Mouse (Mus musculus) left cerebral cortex, adult 11 months (tissue): Measurements from ENCODE around the gene Cwc25.
A peak's percentile ranks its signal among the peaks of the same experiment; 100 is the strongest.

Experiments
- DNase-seq: peaks from one replicate; pipeline ENCODE4 v3.0.0; 2022; ENCODE audit warnings: low spot score

The Cwc25 gene

DNA sequence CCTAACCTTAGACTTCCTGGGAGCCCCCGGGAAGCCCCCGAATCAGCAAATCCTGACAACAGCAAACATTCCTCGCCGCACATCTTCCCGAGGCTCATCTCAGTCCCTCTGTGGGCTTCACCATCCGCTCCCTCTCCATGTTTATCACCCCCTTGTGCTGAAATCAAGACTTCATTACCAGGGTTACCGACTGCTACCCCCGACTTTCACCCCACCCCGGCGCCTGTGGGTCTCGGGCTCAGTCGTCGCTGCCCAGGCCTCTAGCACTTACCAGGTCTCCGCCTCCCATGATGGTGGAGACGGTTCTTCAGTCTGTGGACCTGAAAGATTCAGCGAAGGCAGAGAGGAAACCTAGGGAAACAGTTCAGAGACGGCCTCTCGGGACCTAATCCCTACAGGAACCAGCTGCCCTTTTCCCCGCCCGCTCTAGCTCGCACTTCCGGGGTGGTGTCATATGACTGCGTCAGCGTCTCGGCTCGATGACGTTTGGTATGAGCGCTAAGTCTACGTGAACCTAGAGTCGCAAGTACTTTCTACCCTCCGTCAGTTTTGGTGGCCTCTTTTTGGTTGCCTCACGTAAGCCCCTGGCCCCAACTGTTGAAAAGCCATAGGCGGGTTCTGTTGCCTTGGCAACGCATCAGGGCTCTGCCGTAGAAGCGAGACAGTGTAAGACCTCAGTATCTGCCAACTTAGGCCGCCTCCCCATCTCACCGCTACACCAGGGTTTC is at the start of gene Cwc25:
Cwc25 (minus strand) TSS at position 403 of the 728 bp plus-strand sequence.
- peak; percentile 94 for DNase-seq

DNA sequence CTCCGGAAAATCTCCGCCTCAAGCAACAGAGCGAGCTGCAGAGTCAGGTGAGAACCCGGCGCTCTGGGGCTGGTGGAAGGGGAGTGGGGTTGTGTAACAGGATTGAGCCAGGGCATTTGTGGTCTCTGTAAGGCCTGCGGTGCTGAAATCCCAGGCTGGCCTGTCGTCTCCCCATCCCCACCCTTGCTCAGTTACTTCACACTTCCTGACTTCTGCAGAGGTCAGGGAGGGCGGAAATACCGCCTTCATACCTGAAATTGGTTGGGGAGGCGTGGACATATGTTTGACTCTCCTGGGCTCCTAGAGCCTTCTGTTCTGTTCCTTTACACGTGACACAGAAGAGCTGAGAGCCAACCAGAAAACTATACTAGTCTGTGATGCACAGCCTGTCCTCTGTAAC is 49.4 kb upstream of the Cwc25 start:
- no peak for DNase-seq

DNA sequence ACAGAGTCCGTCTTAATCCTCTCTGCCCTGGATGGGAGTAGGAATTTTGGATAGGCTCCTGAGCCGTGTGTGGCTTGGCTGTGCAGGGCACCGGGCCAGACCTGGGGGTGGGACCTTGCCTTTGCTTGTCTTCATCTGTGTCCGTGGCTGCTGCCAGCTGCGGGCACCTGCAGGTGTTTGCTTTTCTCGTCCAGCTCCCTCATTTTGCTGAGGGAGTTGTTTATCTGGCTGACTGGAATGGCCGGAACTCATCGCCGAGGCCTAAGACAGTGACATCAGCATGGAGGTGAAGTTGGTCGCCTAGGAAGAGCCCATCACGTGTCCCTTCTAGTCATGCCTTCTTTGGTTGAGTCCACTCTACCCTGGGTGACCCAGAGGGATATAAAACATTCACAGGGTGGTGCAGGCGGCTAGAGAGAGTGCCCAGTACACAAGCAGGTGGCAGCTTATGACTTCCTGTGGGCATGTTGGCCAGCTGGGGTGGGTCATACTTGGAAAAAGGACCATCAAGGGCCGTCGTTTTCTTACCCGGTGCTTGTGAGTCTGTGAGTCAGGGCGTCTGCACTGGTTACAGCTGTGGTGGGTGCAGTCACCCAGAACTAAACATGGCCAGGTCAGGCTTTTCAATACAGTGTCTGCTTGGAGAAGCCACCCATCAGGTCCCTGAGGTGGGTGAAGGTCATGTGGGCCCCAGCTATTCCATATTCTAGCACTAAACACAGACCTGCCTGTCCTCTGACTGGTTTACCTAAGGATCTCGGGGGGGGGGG is 47.6 kb upstream of the Cwc25 start:
- DNase-seq: no peak

DNA sequence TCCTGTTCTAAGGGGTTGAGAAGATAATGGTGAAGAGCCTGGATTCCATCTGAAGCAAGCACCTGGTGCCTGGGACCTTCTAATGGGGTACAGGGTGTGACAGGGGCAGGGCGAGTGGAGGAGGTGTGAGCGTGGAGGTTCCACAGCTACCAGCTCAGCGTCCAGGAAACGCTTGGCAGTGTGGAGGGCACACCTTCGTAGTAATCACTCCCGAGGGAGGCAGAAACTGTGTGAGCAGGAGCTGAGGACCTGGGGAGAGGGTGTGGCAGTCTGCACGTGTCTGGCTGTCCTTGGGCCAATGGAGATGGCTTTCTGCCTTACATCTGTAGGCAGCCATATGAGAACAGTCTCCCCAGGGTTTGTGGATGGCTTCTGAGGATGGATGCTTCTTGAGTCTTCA is 46.7 kb upstream of the Cwc25 start:
- no peak for DNase-seq

DNA sequence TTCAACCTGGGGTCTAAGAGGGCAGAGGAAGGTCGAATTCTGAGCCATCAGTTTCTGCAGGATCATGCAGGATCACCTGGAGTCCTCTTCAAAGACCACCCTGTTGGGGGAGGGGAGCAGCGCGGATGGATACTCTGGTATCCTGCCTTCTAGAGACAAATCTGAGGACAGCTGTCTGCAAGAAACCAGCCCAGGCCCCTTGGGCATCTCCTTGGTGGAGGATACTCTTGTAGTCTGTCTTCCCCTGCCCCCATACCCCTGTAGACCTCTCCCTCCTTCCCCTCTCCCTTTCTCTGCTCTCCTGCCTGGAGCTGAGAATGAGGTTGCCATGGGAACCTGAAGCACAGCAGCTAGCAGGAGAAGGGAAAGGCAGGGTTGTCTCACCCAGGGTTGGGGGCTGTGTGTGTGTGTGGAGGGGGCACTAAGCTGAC is 46.1 kb upstream of the Cwc25 start:
- DNase-seq: no peak

DNA sequence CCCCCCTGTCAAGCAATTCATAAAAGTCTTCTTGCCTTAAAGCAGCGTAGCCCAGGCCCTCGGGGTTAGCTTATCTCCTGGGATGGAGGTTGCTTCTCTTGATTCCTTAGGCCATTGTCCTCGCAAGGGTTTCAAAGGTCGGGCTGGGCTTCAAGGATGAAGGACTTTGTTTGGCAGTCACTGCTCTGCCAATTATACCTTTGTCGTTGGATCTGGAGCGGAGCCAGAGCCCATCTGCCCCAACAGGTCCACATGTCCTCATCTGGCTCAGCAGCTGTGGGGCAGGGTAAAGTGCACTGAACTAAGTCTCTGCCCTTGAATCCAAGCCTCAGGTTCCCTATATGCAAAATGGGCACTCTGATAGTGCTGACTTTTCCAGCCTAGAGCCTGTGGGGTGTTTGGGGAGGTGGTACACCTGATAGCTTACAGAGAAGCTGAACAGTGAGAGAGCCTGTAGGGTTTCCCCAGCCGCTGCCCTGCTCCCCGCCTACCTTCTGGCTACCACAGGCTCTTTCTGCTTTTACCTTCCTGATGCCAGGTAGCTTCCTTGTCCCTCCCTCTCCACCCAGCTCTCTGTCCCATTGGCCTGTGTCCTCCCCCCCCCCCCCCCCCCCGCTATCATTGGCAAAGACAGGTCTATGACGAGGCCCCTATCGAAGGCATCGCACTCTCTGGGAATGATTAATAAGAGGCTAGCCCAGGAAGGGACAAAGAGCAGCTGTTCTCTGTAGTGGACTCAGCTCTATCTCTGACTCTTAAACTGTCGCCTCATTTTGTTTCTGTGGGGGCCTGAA is 45.4 kb upstream of the Cwc25 start:
- no peak for DNase-seq

DNA sequence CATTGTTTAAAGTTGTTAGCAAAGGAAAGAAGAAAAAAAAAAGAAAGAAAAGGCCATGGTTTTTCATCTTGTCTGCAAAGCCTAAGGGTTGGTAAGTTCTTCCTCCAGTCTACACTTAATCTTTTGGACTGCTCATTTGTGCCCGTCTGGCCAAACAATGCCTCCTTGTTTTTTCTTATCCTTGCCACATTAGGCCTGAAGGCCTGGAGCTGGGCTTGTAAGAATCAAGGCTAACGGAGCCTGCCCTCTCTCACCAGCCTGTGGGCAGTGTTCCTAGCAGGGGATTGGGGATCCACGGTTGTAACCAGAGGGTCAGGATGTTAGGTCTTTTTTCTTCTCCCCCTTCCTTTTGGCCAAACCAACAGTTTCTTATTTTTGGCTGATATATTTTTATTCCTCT is 44.6 kb upstream of the Cwc25 start:
- no peak for DNase-seq

DNA sequence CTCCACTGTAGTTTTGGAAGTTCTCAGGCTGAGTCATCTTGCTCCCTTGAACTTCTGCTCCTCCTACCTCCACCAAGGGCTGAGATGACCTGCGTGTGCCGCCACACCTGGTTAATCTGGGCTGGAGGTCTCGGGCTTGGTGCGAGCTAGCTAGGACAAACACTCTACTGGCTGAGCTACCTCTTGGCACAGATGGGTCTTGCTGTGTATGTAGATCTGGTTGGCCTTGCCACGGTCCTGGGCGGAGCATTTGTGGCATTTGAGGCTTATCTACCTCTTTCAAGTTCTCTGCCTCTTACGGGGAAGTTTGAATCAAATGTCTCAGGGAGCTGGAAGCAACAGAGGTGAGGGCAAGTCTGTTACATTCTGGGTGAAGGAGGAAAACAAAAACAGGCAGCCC is 44.0 kb upstream of the Cwc25 start:
- no peak for DNase-seq

DNA sequence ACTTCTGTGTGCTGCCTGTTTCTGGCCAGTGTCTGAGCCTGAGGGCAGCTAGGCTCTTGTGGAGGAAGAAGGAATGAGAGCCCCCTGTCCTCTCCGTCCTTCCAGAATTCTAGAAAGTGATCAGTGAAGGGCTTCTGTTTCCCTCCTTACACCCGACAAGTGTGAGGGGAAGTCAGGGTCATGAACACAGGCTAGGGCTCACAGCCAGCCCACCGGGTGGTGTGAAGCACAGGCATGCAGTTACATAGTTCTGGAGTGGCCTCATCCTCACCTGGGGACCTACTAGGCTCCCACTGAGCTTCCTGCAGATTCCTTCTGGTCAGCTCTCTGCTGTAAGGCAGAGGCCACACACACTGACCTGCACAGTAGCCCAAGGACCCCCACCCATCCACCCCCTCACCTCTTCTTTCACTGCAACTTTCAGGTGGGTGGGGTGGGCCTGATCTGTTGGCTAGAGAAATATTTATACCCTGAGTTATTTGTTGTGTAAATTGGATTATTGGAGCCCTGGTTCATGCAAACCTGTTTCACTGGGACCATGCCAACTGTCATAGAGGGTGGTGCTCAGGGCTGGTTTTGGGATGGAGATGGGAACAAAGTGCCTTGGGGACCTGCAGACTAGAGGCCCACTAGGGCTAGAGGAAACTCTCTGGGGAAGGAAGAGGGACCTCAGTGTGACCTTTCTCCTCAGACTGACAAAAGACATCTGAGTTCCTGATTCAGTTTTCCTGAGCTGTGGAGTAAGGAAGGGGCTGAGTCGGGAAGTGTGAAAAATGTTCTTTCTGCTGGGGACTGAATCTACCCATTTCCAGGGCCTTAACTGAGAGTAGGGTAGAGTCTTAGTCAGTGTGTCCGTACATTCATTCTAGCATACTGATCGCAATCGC is 43.1 kb upstream of the Cwc25 start:
- no peak for DNase-seq

DNA sequence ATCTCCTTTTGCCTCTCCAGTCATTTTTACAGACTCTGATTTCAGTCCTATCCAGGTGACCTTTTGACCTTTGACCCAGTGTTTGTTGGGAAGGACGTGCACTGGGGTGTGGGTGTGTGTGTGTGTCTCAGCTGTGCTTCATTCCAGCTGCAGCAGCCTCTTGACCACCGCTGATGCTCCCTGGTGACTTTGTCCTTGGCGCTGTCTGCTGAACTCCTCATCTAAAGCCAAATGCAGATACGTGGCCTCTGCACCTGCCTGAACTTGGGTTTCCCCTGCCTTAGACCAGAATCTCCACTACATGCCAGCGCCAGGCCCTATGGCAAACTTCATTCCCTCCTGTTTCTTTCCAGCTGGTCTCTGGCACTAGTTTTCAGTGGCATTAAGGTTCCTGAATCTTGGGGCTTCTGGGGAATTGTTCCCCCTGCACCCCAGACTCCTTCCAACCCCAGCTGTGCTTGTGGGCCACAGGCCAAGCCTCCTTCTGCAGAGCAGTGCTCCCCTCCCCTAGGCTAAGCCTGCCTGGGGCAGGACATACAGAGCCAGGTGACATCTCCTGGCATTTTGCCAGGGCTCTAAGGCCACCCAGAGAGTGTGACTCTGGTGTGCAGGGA is 42.4 kb upstream of the Cwc25 start:
- no peak for DNase-seq

DNA sequence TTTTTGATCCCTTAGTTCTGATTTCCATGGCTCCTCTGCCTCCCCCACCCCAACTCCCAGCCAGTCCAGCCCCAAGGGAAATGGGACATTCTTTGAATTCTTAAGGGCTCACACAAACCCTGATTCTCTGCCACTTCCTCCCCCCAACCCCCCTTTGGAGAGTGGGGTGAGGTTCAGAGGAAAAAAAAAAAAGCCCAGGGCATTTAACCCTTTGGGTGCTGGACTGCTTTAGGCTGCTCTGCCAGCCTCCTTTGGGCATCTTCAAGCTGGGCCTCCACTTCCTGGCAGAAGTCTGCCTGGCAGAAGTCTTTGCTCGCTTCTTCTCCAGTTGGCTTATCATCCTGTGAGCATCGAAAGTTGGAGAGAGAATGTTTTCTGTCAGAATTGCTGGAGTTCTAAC is 41.7 kb upstream of the Cwc25 start:
- DNase-seq: no peak

DNA sequence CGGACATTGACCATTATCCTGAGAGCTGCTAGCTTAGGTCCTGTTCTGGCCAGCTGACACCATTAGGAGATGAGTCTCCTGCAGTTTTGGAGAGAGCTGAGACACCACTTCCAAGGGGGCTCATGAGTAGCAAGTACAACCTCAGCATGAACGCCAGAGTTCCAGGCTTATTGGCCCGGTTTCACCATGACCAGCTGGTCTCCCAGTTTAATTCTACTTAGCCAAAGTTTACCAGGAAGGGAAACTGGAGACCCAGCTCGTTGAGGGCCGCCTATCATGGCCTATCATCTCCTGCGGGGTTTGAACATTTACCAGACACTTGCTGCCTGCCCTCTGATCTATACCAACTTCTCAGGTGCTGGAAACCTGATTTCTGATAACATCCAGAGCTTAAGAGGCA is 41.3 kb upstream of the Cwc25 start:
- DNase-seq: no peak

DNA sequence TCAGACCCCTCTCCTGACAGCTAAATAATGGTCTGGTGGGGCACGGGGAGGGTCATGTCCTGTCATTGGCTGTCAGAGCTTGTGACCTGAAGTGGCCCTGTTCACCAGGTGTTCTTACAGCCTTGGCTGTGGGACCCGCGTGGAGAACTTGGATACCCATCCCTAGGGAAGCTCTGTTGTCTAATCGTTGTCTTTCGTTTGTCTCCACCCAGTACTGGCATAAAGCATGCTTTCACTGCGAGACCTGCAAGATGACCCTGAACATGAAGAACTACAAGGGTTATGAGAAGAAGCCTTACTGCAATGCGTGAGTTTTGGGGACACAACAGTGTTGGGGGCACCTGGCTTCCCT is 40.2 kb upstream of the Cwc25 start:
- no peak for DNase-seq

DNA sequence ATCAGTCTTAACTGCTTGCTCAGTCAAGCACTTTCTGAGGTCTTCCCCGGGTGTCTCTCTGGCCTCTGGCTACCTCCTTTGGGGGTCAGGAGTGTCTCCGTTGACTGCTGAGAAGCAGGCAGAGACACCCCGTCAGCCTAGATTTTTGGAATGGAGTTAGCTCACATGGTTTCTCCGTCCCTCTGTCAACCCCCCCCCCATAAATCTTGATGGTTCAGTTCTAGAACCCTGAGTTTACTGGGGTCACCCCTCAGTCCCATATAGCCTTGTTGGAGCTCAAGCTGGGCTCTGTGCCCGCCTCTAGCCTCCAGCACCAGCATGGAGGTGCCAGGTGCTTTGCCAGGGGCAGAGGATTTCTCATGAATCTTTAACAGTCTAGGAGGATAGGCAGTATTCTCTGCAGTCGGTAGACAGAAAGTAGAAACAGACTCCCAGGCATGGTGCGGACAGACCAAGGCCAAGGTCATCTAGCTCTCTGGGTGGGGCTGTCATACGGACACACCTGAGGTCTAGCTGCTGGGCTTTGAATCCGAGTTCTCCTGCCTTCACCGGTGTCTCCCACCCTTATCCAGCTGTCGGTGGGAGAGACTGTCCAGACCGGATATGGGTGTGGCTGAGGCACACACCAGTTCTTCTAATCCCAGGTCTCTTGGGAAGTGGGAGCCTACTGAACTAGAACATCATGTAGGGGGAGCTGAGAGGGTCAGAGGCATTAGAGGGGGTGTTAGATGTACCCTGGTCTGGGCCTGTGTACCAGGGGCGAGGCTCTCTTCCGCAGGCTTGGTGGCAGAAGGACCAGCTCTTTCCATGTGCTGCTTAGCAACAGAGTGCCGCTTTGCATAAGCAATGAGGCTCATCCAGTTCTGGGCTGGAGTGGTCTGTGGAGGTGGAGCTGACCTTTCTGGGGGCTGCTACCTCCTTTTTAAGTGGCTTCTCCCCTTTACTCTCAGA is 39.6 kb upstream of the Cwc25 start:
- DNase-seq: no peak

DNA sequence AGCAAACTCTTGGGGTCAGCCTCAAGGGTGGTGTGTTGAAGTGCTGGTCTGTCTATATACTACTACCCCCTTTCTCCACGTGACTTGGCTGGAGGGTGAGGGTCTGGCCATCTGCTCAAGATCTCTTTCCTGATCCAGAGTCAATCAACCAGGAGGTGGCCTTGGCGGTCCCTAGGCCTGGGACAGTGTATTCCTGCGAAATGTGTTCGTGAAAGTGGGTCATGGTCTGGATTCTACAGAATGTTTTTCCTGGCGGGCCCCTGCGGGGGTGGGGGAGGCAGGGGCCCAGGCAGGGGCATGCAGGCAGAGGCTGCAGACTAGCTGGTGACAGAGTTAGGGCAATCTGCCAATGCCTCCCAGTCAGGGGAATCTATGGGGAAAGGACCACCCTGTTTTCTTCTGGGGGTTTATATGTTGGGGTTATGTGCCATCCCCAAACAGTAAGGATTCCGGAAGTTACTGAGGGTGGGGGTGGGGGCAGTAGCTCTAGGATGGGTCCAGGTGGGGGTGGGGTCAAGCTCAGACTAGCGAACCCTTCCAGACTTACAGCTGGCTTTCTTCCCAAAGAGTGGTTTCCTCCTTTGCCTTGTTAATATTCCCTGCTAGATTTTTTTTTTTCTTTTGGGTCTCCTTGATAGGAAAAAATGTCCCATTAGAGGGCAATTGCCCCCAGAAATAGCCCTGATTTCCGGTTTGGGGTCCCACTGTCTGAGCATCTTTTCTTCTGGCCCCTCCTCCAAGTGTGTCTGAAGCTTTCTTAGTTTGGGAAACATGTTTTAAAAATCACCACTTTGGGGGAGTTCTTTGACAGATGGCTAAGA is 38.7 kb upstream of the Cwc25 start:
- no peak for DNase-seq

DNA sequence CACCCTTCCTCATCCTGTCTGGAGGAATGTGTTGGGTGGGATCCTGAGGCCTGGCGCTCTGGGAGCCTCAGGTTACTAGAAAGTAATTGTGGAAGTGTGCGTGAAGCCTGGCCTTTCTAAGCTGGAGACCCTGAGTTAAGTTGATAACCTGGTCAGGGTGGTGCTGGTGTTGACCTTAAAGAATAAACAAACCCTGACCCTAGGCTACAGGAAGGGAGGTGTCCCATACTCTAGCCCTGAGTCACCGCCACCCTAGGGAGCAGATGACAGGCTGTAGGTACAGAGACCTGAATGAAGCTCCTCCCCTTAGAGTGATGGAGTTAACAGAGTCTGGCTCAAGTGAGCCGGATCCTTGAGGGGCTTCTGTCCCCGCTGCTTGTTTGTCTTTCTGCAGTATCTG is 37.5 kb upstream of the Cwc25 start:
- no peak for DNase-seq

DNA sequence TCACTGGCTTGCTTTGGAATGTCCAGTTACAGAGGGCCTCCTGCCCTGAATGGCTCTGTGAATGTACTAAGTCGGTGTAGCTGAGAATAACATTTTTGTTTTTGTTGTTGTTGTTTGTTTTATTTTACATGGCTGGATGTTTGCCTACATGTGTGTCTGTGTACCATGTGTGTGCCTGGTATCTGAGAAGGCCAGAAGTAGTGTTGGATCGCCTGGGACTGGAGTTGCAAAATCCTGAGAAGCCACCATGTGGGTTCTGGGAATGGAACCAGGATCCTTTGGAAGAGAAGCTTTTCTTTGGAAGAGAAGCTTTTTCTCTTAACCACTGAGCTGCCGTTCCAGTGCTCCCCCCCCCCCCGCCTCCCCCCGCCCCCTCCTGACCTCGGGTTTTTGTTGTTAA is 36.1 kb upstream of the Cwc25 start:
- DNase-seq: no peak

DNA sequence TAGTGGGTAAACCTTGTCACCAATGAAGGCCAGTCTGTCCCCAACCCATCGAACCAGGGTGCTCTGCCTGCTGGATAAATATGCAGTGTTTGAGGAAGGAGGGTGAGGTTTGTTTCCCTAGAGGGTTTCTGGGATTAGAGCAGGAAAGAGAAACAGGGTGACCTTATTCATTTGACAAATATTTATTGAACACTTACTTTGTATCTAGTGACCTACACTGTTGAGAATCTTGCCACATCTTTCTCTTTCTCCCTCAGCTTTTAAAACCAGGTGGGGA is 35.8 kb upstream of the Cwc25 start:
- no peak for DNase-seq

DNA sequence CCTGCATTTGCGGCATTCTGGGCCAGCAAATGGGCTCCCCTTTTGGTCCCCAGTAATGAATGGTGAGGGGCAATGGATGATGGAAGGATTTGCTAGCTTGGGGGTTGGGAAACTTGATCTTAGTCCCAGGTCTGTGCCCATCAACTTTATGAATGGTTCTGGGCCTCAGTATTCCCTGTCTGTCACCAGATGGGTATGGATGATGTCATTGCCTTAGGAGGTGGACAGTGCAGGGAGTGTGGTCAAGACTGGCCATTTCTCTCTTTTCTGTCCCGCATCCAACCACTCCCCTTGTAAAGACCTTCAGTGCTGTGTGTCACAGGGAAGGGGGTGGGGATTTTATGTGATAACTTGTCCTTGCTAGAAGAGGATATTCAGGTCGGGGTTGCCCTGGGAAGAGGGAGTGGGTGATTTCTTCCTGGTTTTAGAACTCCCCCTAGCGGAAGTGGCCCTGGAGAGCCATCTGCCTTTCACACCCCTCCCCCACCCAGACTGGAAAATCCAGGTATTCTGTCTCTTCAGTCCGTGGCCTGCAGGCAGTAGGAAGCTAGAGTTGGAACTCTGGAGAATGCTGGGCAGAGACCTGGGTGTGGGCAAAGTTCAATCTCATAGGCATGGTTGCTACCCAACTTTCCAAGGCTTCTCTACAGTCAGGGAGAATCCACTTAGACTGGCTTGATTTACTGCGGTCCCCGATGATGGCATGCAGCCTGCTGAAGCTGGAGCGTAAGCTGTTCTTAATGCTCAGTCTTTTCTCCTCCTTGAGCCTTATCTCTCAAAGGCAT is 35.2 kb upstream of the Cwc25 start:
- DNase-seq: no peak
